13 mouse cellular contexts compared by ENCODE assay signal in the genomic region with DNA sequence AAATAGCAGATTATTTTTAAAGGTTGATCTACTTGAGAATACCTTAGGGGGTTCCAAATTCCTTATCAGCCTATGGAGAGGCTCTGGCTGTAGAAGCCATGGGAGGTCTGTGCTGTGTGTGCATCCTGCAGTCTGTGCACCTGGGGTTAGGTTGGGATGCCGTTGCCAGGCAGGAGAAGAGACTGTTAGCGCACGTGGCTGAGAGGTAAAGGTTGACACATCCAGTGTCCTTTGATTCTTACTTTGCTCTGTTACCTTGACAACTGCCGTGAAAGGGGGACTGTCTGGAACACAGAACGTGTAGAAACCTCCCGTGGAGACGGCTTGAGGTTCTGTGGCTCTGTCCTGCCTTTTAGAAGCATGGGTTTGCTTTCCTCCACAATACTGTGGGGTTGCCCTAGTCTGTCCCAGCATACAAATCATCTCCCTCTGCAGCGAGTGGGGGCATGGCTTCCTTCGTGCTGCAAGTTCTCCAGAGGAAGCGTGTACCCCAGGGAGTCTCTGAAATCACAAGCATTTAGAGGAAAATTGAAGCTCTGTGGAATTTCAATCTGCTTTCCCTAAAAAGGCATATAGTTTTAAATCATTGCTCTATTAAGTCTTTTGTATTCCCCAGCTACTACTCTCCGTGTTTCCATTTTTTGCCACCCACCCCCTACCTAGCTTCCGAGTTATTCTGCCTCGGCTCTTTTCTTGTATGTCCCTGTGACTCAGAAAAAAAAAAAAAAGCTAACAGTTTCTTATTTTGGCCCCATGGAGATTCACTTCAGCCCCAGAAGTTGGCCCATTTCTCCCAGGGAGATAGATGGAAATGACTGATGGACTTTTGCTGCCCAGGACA.
A peak's percentile ranks its signal among the peaks of the same experiment; 100 is the strongest.
DNase-seq lines count a peak whose midpoint lies in the region; ATAC-seq and TF ChIP-seq lines count a peak whose summit lies in the region.
"Had no signal": no experiment of that assay in that cellular context is flagged by ENCODE, and none has a peak within 500 bp of the region (broad histone marks: within the 10 kb centered on the region; RNA-seq: fewer than 3 reads in every experiment).

No protein-coding gene starts in this region.

- H3K36me3 ChIP-seq in kidney, embryonic 16.5 days (ENCODE audit: insufficient read depth, low read length), result no peaks in the 10 kb centered on the region
- H3K36me3 ChIP-seq in kidney, adult 2 months (ENCODE audit: control insufficient read depth, insufficient read depth, low read length), result no peaks in the 10 kb centered on the region
- H3K36me3 ChIP-seq in midbrain, embryonic 15.5 days (replicated peaks), result no peaks in the 10 kb centered on the region
- no peaks in the 10 kb centered on the region for H3K36me3 ChIP-seq in liver, postnatal 0 days (replicated peaks; ENCODE audit: insufficient read depth, low read length)
- H3K36me3 ChIP-seq: liver, embryonic 12.5 days; stomach, embryonic 15.5 days had no signal

- H3K27me3 ChIP-seq in kidney, embryonic 16.5 days (ENCODE audit: insufficient read depth, low read length), result no peaks in the 10 kb centered on the region
- no peaks in the 10 kb centered on the region for H3K27me3 ChIP-seq in kidney, adult 2 months (replicated peaks; ENCODE audit: control insufficient read depth, insufficient read depth, low read length)
- no peaks in the 10 kb centered on the region for H3K27me3 ChIP-seq in midbrain, embryonic 15.5 days (replicated peaks)
- H3K27me3 ChIP-seq in liver, postnatal 0 days (ENCODE audit: insufficient read depth, low read length), result no peaks in the 10 kb centered on the region
- H3K27me3 ChIP-seq: liver, embryonic 12.5 days; stomach, embryonic 15.5 days had no signal

- H3K4me1 ChIP-seq in kidney, embryonic 16.5 days (ENCODE audit: insufficient read depth, low read length), result 0 out of 2 replicates have a peak, but pooled peaks cover 2% of the 10 kb centered on the region
- H3K4me1 ChIP-seq in kidney, adult 2 months (ENCODE audit: control insufficient read depth, insufficient read depth, low read length), result peaks cover 3% of the 10 kb centered on the region; the same call in 1 of the 2 replicates
- peaks cover 6% of the 10 kb centered on the region for H3K4me1 ChIP-seq in midbrain, embryonic 15.5 days
- peaks cover 3% of the 10 kb centered on the region; the same call in 1 of the 2 replicates for H3K4me1 ChIP-seq in liver, postnatal 0 days (ENCODE audit: insufficient read depth)
- H3K4me1 ChIP-seq: liver, embryonic 12.5 days; stomach, embryonic 15.5 days had no signal

- H3K9ac ChIP-seq in kidney, embryonic 16.5 days (replicated peaks; ENCODE audit: low read length), result no peak overlapping the region
- no peak overlapping the region for H3K9ac ChIP-seq in midbrain, embryonic 15.5 days
- H3K9ac ChIP-seq in liver, postnatal 0 days (replicated peaks), result no peak overlapping the region
- H3K9ac ChIP-seq: liver, embryonic 12.5 days; stomach, embryonic 15.5 days had no signal

- no peak for ATAC-seq in kidney, embryonic 16.5 days (ENCODE audit: low FRiP score, low TSS enrichment)
- ATAC-seq in midbrain, embryonic 15.5 days (replicated peaks), result peak; percentile 72
- ATAC-seq in liver, postnatal 0 days, result no peak
- ATAC-seq: intestine, embryonic 16.5 days; liver, embryonic 12.5 days had no signal

- no peak for TF ChIP-seq CTCF in kidney, adult 2 months (conservative IDR thresholded peaks at IDR 0.05; ENCODE audit: insufficient read depth, insufficient read length, low read depth, low read length)
- no peak for TF ChIP-seq CTCF in liver, postnatal 0 days (IDR thresholded peaks at IDR 0.05; ENCODE audit: low read depth)

- peak overlapping the region; percentile 16; the same call in 1 of the 2 replicates for H3K4me2 ChIP-seq in kidney, embryonic 16.5 days (replicated peaks; ENCODE audit: low read depth, low read length)
- H3K4me2 ChIP-seq in midbrain, embryonic 15.5 days, result peak overlapping the region; percentile 2
- no peak overlapping the region for H3K4me2 ChIP-seq in liver, postnatal 0 days (ENCODE audit: low read depth, low read length)
- H3K4me2 ChIP-seq: liver, embryonic 12.5 days; stomach, embryonic 15.5 days had no signal

- WGBS in kidney, embryonic 16.5 days, result 66% methylated on average over 13 of the region's 13 CpGs
- 65% methylated on average over 13 of the region's 13 CpGs for WGBS in kidney, adult 2 months
- WGBS in midbrain, embryonic 15.5 days, result 32% methylated on average over 13 of the region's 13 CpGs
- 71% methylated on average over 13 of the region's 13 CpGs for WGBS in liver, postnatal 0 days (ENCODE audit: insufficient replicate concordance)

- no peaks in the 10 kb centered on the region for H3K9me3 ChIP-seq in kidney, embryonic 16.5 days (ENCODE audit: low read length)
- no peaks in the 10 kb centered on the region for H3K9me3 ChIP-seq in midbrain, embryonic 15.5 days
- H3K9me3 ChIP-seq in liver, postnatal 0 days (ENCODE audit: low read length), result no peaks in the 10 kb centered on the region
- H3K9me3 ChIP-seq: liver, embryonic 12.5 days; stomach, embryonic 15.5 days had no signal

- no peak for TF ChIP-seq EP300 in liver, postnatal 0 days (IDR thresholded peaks at IDR 0.05; ENCODE audit: low read depth)

- H3K4me3 ChIP-seq in kidney, embryonic 16.5 days (ENCODE audit: low read length), result no peak overlapping the region
- H3K4me3 ChIP-seq in kidney, adult 2 months (ENCODE audit: insufficient read depth, low read depth, low read length), result no peak overlapping the region
- no peak overlapping the region for H3K4me3 ChIP-seq in midbrain, embryonic 15.5 days
- no peak overlapping the region for H3K4me3 ChIP-seq in liver, postnatal 0 days (ENCODE audit: low read depth, low read length)
- H3K4me3 ChIP-seq: liver, embryonic 12.5 days; stomach, embryonic 15.5 days had no signal

- no peak for TF ChIP-seq POLR2A in kidney, adult 2 months (IDR thresholded peaks at IDR 0.05; ENCODE audit: low read depth, low read length)

- H3K27ac ChIP-seq in kidney, embryonic 16.5 days (ENCODE audit: low read length), result no peak overlapping the region
- H3K27ac ChIP-seq in kidney, adult 2 months (ENCODE audit: insufficient read depth, low read depth, low read length), result no peak overlapping the region
- 0 out of 2 replicates have a peak overlapping the region, but pooled peaks have one; percentile 10 for H3K27ac ChIP-seq in midbrain, embryonic 15.5 days
- H3K27ac ChIP-seq in liver, postnatal 0 days (ENCODE audit: low read depth), result no peak overlapping the region
- H3K27ac ChIP-seq: liver, embryonic 12.5 days; macrophage; stomach, embryonic 15.5 days had no signal

- DNase-seq in kidney, adult 2 months, result no peak
- DNase-seq in brain, adult 2 months (ENCODE audit: low read depth, low spot score), result peak; percentile 54
- peak; percentile 17 to 25 for DNase-seq in frontal cortex, postnatal 36 days (ENCODE audit: low spot score in 2 of 2)
- no peak for DNase-seq in liver, postnatal 0 days
- DNase-seq in c-Kit-positive CD71-positive TER-119-positive erythroid progenitor cells, embryonic 14.5 days (ENCODE audit: low spot score), result no peak
- DNase-seq in heart, postnatal 4 days, result no peak
- DNase-seq: retina, postnatal 1 day had no signal

Comparison
In these comparisons a context has a peak if more than half of its experiments do, and no peak if none do; other contexts are left out.
1. DNase-seq: peak in brain, adult 2 months (single experiment) and frontal cortex, postnatal 36 days (2 of 2); none in kidney, adult 2 months (single experiment), liver, postnatal 0 days (single experiment), c-Kit-positive CD71-positive TER-119-positive erythroid progenitor cells, embryonic 14.5 days (single experiment) and heart, postnatal 4 days (single experiment).